Mouse (Mus musculus) limb, embryonic 14.5 days (tissue): ENCODE results near the gene Timm44. TPM values are rescaled to one million over a fixed set of nuclear protein-coding genes. Genes with fewer than 3 reads are reported as not detected.

Source experiments
- ATAC-seq: fragments of 200-750 bp; cut with Nextera tagmentation; 2 replicates; pipeline ENCODE4 v1.8.0; 2017; ENCODE audit warnings: low read depth, moderate number of reproducible peaks, moderate TSS enrichment; ENCODE audit not compliant: low FRiP score
- DNase-seq: peaks from one replicate; pipeline ENCODE4 v3.0.0-alpha.2; 2015; ENCODE audit warnings: low spot score
- H3K27ac ChIP-seq: fragments of 300-500 bp; sonication (generic); replicated peaks from 2 replicates; pipeline ENCODE4 v1.5.1; 2014; ENCODE audit warnings: low read depth, mild to moderate bottlenecking, low read length, moderate library complexity, mixed read lengths
- H3K27me3 ChIP-seq: fragments of 300-500 bp; sonication (generic); 2 replicates; pipeline ENCODE4 v1.6.1; 2014; ENCODE audit warnings: low read length, mixed read lengths; ENCODE audit not compliant: control insufficient read depth, insufficient read depth
- H3K36me3 ChIP-seq: fragments of 300-500 bp; sonication (generic); 2 replicates; pipeline ENCODE4 v1.6.1; 2014; ENCODE audit warnings: mild to moderate bottlenecking, low read length, moderate library complexity, mixed read lengths; ENCODE audit not compliant: control insufficient read depth, insufficient read depth
- H3K4me1 ChIP-seq: fragments of 300-500 bp; sonication (generic); 2 replicates; pipeline ENCODE4 v1.6.1; 2014; ENCODE audit warnings: antibody characterized with exemption, low read length, mixed read lengths; ENCODE audit not compliant: control insufficient read depth, insufficient read depth
- H3K4me2 ChIP-seq: fragments of 300-500 bp; sonication (generic); replicated peaks from 2 replicates; pipeline ENCODE4 v1.6.1; 2014; ENCODE audit warnings: low read depth, mild to moderate bottlenecking, low read length, moderate library complexity; ENCODE audit not compliant: severe bottlenecking
- H3K4me3 ChIP-seq: fragments of 300-500 bp; sonication (generic); replicated peaks from 2 replicates; pipeline ENCODE4 v1.5.1; 2014; ENCODE audit warnings: low read length
- H3K9ac ChIP-seq: fragments of 300-500 bp; sonication (generic); 2 replicates; pipeline ENCODE4 v1.6.1; 2014; ENCODE audit warnings: mild to moderate bottlenecking, low read depth, low read length, moderate library complexity; ENCODE audit not compliant: severe bottlenecking
- H3K9me3 ChIP-seq: fragments of 300-500 bp; sonication (generic); 2 replicates; pipeline ENCODE4 v1.6.1; 2016; ENCODE audit warnings: low read length; ENCODE audit not compliant: control insufficient read depth
- POLR2A ChIP-seq: fragments of 200-500 bp; IDR thresholded peaks from 2 replicates; pipeline ENCODE4 v1.8.0; 2012; ENCODE audit warnings: inconsistent platforms, mild to moderate bottlenecking, moderate library complexity, borderline replicate concordance; ENCODE audit not compliant: insufficient read depth, insufficient read length; ENCODE audit errors: extremely low read depth
- WGBS: fragments of 180-500 bp; shearing (Covaris S2); extraction: QIAGEN DNeasy Blood & Tissue Kit; methylation state at CpG from one replicate; pipeline ENCODE4 v1.1.7; 2014; 5-methylcytosine and 5-hydroxymethylcytosine counted together
- polyA plus RNA-seq, 2 experiments: library from polyadenylated mRNA; depleted of rRNA in 1 of 2; stranded (reverse) in 1 of 2; unstranded in 1 of 2; fragments of >200 nt; fragmentation: Nextera tagmentation in 1 of 2; extraction: Ambion mirVana in 1 of 2; gene quantifications; 2 replicates each; pipeline versions ENCODE4 v1.2.1 to v1.2.3; 2012 to 2014

Gene Timm44
- polyA plus RNA-seq, 2 experiments, result 69.1 to 100 TPM

DNA sequence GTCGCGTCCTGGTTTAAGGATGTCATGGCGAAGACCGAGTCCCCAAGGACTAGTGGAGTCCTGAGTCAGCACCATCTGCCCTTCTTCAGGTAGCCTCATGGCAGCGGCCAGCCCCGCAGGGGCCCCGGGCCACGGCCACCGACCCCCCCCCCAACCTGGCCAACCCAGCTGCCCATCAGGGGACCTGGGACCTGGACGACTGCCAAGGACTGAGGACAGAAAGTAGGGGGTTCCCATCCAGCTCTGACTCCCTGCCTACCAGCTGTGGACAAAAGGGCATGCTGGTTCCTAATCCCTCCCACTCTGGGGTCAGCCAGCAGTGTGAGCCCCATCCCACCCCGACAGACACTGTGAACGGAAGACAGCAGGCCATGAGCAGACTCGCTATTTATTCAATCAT lies 30.0 kb downstream of the Timm44 start:
- DNase-seq (no peak), ATAC-seq (no peak)
- H3K4me3 ChIP-seq, result no peak overlapping the region
- H3K9ac ChIP-seq, result no peak overlapping the region
- no peak for TF ChIP-seq POLR2A
- H3K4me1 ChIP-seq, result peaks cover 14% of the 10 kb centered on the region
- H3K27me3 ChIP-seq, result no peaks in the 10 kb centered on the region
- no peaks in the 10 kb centered on the region for H3K9me3 ChIP-seq
- H3K36me3 ChIP-seq, result peaks cover 80% of the 10 kb centered on the region
- 90% methylated on average over 11 of the region's 13 CpGs for WGBS
- H3K4me2 ChIP-seq, result no peak overlapping the region
- no peak overlapping the region for H3K27ac ChIP-seq

DNA sequence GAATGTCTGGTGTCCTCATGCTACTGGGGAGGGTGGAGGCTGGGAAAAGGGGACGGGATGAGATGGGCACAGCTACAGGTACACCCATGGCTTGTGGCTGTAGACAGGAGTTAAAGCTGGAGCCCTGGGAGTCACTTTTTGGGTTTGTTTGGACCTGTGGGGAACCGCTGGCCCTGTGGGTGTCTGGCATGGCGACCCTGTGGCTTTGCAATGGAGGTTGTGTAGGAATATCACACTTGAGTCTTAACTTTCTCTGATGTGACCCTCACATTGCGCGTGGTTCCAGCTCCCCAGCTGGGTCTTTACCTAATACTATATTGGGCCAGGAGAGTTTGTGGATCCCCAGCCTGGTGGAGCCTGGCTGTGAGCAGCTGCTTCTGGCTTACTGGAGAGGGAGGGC lies 30.7 kb downstream of the Timm44 start:
- H3K9ac ChIP-seq, result no peak overlapping the region
- H3K4me3 ChIP-seq, result no peak overlapping the region
- TF ChIP-seq POLR2A, result no peak
- H3K27ac ChIP-seq, result no peak overlapping the region
- H3K9me3 ChIP-seq, result no peaks in the 10 kb centered on the region
- DNase-seq (no peak), ATAC-seq (no peak)
- H3K27me3 ChIP-seq, result no peaks in the 10 kb centered on the region
- 94% methylated on average over 5 of the region's 5 CpGs for WGBS
- H3K4me1 ChIP-seq, result peaks cover 14% of the 10 kb centered on the region
- H3K36me3 ChIP-seq, result peaks cover 80% of the 10 kb centered on the region
- no peak overlapping the region for H3K4me2 ChIP-seq

GRCm38 (mm10) chr8:4239193-4239890 lies 36.4 kb downstream of the Timm44 start:
- Histone ChIP-seq H3K4me1 (peaks cover 16% of the 10 kb centered on the region), H3K4me3 (peak overlapping the region; percentile 82), H3K9ac (peak overlapping the region; percentile 88), H3K4me2 (peak overlapping the region; percentile 86), H3K27ac (peak overlapping the region; percentile 84; the same call in 1 of the 2 replicates), H3K9me3 (no peaks in the 10 kb centered on the region), H3K27me3 (no peaks in the 10 kb centered on the region), H3K36me3 (peaks cover 34% of the 10 kb centered on the region)
- DNase-seq (no peak), ATAC-seq (no peak)
- WGBS, result 13% methylated on average over 19 of the region's 19 CpGs
- no peak for TF ChIP-seq POLR2A

DNA sequence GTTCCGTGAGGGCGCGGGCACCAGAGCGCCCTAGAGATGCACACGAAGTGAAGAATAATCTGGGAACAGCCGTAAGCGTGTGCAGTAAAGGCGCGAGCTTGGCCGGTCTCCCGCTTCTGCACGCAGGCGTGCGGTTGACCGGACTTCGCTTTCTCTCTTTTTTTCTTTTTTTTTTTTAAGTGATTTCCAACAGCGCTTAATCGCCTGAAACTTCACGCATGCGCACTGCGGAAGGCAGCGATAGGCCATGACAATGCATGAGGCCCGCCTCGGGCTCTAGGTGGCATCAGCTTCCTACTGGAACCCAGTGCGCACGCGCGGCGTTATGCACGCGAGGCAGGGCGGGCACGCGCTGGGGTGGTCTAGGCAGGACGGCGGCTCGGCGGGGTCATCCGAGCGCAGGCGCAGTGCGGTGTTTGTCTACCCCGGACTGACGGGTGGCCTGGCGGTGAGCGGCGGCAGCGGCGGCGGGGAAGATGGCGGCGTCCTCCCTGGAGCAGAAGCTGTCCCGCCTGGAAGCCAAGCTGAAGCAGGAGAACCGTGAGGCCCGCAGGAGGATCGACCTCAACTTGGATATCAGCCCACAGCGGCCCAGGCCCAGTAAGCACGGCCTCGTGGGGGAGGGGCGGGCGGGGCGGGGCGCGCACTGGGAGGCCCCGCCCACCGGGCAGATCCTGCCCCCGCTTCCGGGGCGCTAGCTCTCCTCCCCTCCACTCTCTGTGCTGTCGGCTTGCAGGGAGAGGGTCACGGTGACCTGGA lies 37.1 kb downstream of the Timm44 start, which contains the start of the genes Map2k7 and Gm49320:
Gene Map2k7 (plus strand): TSS at position 307 of the 759 bp plus-strand sequence.
Gene Gm49320 (plus strand): TSS at position 432 of the 759 bp plus-strand sequence.
- no peaks in the 10 kb centered on the region for H3K9me3 ChIP-seq
- H3K4me1 ChIP-seq, result peaks cover 16% of the 10 kb centered on the region
- TF ChIP-seq POLR2A, result peak; percentile 80; the same call in 1 of the 2 replicates
- peak within 1 kb of the TSS; percentile 86 for H3K4me2 ChIP-seq
- H3K4me3 ChIP-seq, result peak within 1 kb of the TSS; percentile 82
- H3K36me3 ChIP-seq, result peaks cover 26% of the 10 kb centered on the region
- H3K9ac ChIP-seq, result peak within 1 kb of the TSS; percentile 88
- ATAC-seq (peak; percentile 94), DNase-seq (peak; percentile 100)
- under 1% methylated on average over 57 of the region's 71 CpGs for WGBS
- peak within 1 kb of the TSS; percentile 93 for H3K27ac ChIP-seq
- H3K27me3 ChIP-seq, result no peaks in the 10 kb centered on the region

DNA sequence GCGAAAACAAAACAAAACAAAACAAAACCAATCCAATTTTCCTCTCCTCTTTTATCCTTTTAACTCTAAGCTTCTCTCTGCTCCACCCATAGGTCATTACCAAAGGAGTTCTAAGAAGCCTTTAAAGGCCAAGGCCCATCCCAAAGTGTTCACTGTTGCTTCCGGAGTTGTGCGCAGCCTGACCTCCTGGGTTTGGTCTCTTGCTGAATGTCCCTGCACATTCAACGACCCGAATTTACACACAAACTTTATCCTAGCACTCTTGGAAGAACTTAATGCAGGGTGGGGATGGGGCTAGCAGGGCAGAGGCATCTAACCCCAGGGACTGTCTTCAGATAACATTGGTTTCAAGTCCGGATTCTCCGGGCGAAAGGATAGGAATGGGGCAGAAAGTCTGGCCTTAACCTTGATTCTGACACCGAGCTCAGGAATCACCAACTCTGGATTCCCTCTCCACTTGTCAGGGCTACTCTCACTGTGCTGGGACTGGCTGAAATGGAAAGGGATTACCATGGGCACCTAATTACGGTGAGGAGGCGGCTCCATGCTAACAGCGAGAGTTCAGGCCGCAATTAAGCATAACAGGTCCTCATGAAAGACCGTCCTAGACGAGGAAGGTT lies 37.8 kb downstream of the Timm44 start:
- Histone ChIP-seq H3K27ac (peak overlapping the region; percentile 93), H3K9ac (peak overlapping the region; percentile 71), H3K27me3 (no peaks in the 10 kb centered on the region), H3K4me1 (peaks cover 16% of the 10 kb centered on the region), H3K4me3 (peak overlapping the region; percentile 82), H3K4me2 (peak overlapping the region; percentile 81), H3K9me3 (no peaks in the 10 kb centered on the region), H3K36me3 (peaks cover 20% of the 10 kb centered on the region)
- ATAC-seq (no peak), DNase-seq (no peak)
- no peak for TF ChIP-seq POLR2A
- 20% methylated on average over 15 of the region's 15 CpGs for WGBS
